Mouse (Mus musculus) ES-Bruce4 (cell line): ENCODE results near the gene Cxcl9.

ENCODE experiments used
- CTCF ChIP-seq: IDR thresholded peaks from one replicate; pipeline ENCODE4 v1.8.1; 2011; ENCODE audit warnings: low read depth, low read length
- POLR2A ChIP-seq: IDR thresholded peaks from one replicate; pipeline ENCODE4 v1.8.1; 2011; ENCODE audit warnings: low read length; ENCODE audit not compliant: insufficient read depth

DNA sequence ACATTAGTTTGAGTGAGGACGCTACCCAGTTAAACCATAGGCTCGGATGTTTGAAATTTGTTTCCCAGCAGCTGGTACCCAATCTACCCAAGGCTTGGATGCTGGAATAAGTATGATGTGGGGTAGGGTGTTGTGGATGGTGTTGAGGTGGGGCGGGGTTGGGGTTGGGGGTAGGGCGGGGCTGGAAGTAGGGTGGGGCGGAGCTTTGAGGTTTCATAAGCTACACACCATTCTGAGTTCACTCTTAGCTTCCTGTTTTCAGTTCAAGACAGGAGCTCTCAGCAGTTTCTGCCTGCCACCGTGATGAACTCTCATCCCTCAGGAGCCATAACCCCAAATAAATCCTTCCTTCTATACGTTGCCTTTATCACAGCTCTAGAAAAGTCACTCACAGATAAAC, 9.8 kb downstream of the Cxcl9 start:
- no peak for TF ChIP-seq POLR2A
- no peak for TF ChIP-seq CTCF
